Mouse (Mus musculus): ENCODE results near the gene Angptl4. TPM values are rescaled to one million over a fixed set of nuclear protein-coding genes. Genes with fewer than 3 reads are reported as not detected.

Angptl4 gene
- 9.7 and 11.8 TPM in 2 replicates for polyA plus RNA-seq (2012; rRNA removed)

GRCm38 (mm10) chr17:33781124-33781977, at the start of gene Angptl4:
TSS of gene Angptl4 (minus strand) at chr17:33781830.

GRCm38 (mm10) chr17:33824084-33824996, 42.7 kb upstream of the Angptl4 start, which contains the start of the genes Rps28 and Ndufa7:
TSS of gene Rps28 (minus strand) at chr17:33824562.
TSS of gene Ndufa7 (plus strand) at chr17:33824572.

DNA sequence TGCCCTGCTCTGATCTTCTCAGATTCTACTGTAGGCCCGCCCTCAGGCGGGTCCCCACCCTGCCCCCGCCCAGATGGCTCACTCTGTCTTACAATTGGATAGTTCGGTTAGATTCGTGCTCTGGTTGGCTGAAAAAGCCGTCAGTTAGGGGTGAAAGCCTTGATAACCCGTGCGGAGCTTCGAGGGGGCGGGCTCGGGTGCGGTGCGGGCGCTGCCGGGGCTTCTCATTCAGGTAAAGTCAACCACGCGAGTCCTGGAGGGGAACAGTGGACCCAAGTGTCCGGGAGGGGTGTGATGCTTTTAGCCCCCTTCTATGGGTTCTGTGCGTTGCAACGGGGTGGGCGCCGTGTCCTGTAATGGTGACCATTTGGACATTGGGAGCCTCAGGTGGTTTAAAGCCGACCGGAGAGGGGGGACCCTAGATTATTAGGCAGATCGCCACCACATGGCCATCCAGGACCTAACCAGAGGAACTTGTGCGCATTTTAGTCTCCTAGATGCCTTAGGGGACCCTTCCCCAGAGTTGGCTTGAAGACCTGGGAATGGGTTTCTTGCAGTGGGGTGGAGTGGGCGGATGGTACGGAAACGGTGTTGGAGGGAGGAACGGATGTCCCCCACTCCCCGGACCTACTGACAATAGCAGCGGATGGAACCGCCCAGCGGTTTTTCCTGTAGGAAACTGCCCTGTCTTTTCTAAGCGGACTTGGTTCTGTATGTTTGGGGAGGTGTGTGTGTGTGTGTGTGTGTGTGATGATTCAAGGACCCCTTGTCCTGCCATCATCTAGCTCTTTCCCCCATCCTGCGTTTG, 28.9 kb upstream of the Angptl4 start, which contains the start of gene Kank3:
Gene Kank3, plus strand, starts transcription at position 186 of the 808 bp plus-strand sequence.

GRCm38 (mm10) chr17:33760255-33761165, 21.1 kb downstream of the Angptl4 start, which contains the start of gene Rab11b:
TSS of gene Rab11b (minus strand) at chr17:33760530.

Other genes with a start within 250 kb of the Angptl4 start
- gene Myo1f, start 226.1 kb downstream of the Angptl4 start, polyA plus RNA-seq (2012; rRNA removed), result 1.1 and 1.2 TPM in 2 replicates
- 36.2 and 39.0 TPM in 2 replicates for gene Zfp414, start 152.7 kb downstream of the Angptl4 start, polyA plus RNA-seq (2012; rRNA removed)
- 0.16 TPM in 1 of 2 replicates, not detected in the other for gene Pram1, start 143.8 kb downstream of the Angptl4 start, polyA plus RNA-seq (2012; rRNA removed)
- 27.4 and 31.2 TPM in 2 replicates for gene Hnrnpm, start 95.0 kb downstream of the Angptl4 start, polyA plus RNA-seq (2012; rRNA removed)
- gene March2, start 63.2 kb downstream of the Angptl4 start, polyA plus RNA-seq (2012; rRNA removed), result 42.8 and 60.2 TPM in 2 replicates
- 166 and 168 TPM in 2 replicates for gene Rab11b, start 21.3 kb downstream of the Angptl4 start, polyA plus RNA-seq (2012; rRNA removed)
- 19.7 and 19.8 TPM in 2 replicates for gene Kank3, start 28.7 kb upstream of the Angptl4 start, polyA plus RNA-seq (2012; rRNA removed)
- 241 and 248 TPM in 2 replicates for gene Rps28, start 42.7 kb upstream of the Angptl4 start, polyA plus RNA-seq (2012; rRNA removed)
- gene Ndufa7, start 42.7 kb upstream of the Angptl4 start, polyA plus RNA-seq (2012; rRNA removed), result 233 and 376 TPM in 2 replicates
- 13.4 and 44.6 TPM in 2 replicates for gene Cd320, start 61.3 kb upstream of the Angptl4 start, polyA plus RNA-seq (2012; rRNA removed)
- not detected in 2 replicates for gene Gm7029, start 92.0 kb upstream of the Angptl4 start, polyA plus RNA-seq (2012; rRNA removed)
- gene Kifc1, start 108.8 kb upstream of the Angptl4 start, polyA plus RNA-seq (2012; rRNA removed), result 2.8 and 3.9 TPM in 2 replicates
- gene Platr17, start 123.3 kb upstream of the Angptl4 start, polyA plus RNA-seq (2012; rRNA removed), result 0.18 and 0.26 TPM in 2 replicates
- gene Daxx, start 127.6 kb upstream of the Angptl4 start, polyA plus RNA-seq (2012; rRNA removed), result 25.6 and 26.2 TPM in 2 replicates
- 92.0 and 99.2 TPM in 2 replicates for gene Tapbp, start 134.1 kb upstream of the Angptl4 start, polyA plus RNA-seq (2012; rRNA removed)
- gene Zbtb22, start 134.1 kb upstream of the Angptl4 start, polyA plus RNA-seq (2012; rRNA removed), result 45.0 and 64.9 TPM in 2 replicates
- gene Rgl2, start 147.7 kb upstream of the Angptl4 start, polyA plus RNA-seq (2012; rRNA removed), result 89.5 and 105 TPM in 2 replicates
- 5.2 and 6.8 TPM in 2 replicates for gene Pfdn6, start 158.5 kb upstream of the Angptl4 start, polyA plus RNA-seq (2012; rRNA removed)
- gene Wdr46, start 158.8 kb upstream of the Angptl4 start, polyA plus RNA-seq (2012; rRNA removed), result 8.8 and 11.1 TPM in 2 replicates
- 16.9 and 20.2 TPM in 2 replicates for gene B3galt4, start 169.7 kb upstream of the Angptl4 start, polyA plus RNA-seq (2012; rRNA removed)
- 30.6 and 32.9 TPM in 2 replicates for gene Vps52, start 174.0 kb upstream of the Angptl4 start, polyA plus RNA-seq (2012; rRNA removed)
- 111 and 142 TPM in 2 replicates for gene Rps18, start 174.2 kb upstream of the Angptl4 start, polyA plus RNA-seq (2012; rRNA removed)
- gene H2-K1, start 218.5 kb upstream of the Angptl4 start, polyA plus RNA-seq (2012; rRNA removed), result 1,329 and 1,533 TPM in 2 replicates
- gene Ring1, start 242.8 kb upstream of the Angptl4 start, polyA plus RNA-seq (2012; rRNA removed), result 16.2 and 20.2 TPM in 2 replicates
- gene H2-Ke6, start 246.2 kb upstream of the Angptl4 start, polyA plus RNA-seq (2012; rRNA removed), result 42.2 and 91.2 TPM in 2 replicates
- 101 and 145 TPM in 2 replicates for gene Slc39a7, start 249.9 kb upstream of the Angptl4 start, polyA plus RNA-seq (2012; rRNA removed)
- gene Rxrb, start 250.0 kb upstream of the Angptl4 start, polyA plus RNA-seq (2012; rRNA removed), result 41.3 and 55.6 TPM in 2 replicates